Comparison of ENCODE assay signal across 35 mouse cellular contexts in the genomic region with DNA sequence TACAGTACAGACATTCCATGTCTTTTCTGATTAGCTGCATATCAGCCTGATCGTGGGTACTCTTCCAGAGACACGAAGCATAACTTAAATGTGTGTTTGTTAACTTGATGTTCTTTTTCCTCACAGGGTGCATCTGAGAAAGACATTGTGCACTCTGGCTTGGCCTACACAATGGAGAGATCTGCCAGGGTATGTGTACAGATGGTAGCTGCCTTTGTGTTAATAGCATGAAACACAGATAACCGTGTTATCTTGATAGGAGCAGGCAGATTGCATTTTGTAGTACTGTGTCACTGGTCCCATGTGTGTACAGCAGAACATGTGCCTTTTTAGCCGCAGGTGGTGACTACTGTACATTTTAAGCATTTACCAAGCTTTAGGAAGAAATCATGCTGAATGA. TPM values are rescaled to one million over a fixed set of nuclear protein-coding genes. Genes with fewer than 3 reads are reported as not detected.
"Had no signal": no experiment of that assay in that cellular context is flagged by ENCODE, and none has a peak within 500 bp of the region (broad histone marks: within the 10 kb centered on the region; RNA-seq: fewer than 3 reads in every experiment).

No protein-coding gene starts in this region.

- DNase-seq: gastrocnemius, postnatal 25 days; heart, adult 2 months; heart, postnatal 14 days; heart, postnatal 36 days; kidney, adult 18-20 months; kidney, adult 8-10 months; kidney, postnatal 10 days; kidney, postnatal 25 days; kidney, postnatal 4 days; liver; liver, embryonic 13.5 days had no signal

- H3K4me1 ChIP-seq: heart, embryonic 13.5 days; heart, embryonic 15.5 days; hindbrain, embryonic 12.5 days; intestine, embryonic 15.5 days; limb, embryonic 10.5 days; limb, embryonic 12.5 days; liver, embryonic 13.5 days; liver, embryonic 15.5 days had no signal

- H3K27me3 ChIP-seq: heart, embryonic 13.5 days; heart, embryonic 15.5 days; hindbrain, embryonic 12.5 days; intestine, embryonic 15.5 days; limb, embryonic 12.5 days; liver, embryonic 13.5 days; liver, embryonic 15.5 days had no signal

- H3K27ac ChIP-seq: heart, adult 2 months; heart, embryonic 13.5 days; heart, embryonic 15.5 days; hindbrain, embryonic 10.5 days; hindbrain, embryonic 12.5 days; hindbrain, embryonic 14.5 days; intestine, embryonic 15.5 days; left cerebral cortex, adult 2 months; limb, embryonic 10.5 days; limb, embryonic 12.5 days; liver, embryonic 13.5 days; liver, embryonic 15.5 days had no signal

- H3K9me3 ChIP-seq: heart, embryonic 13.5 days; heart, embryonic 15.5 days; hindbrain, embryonic 10.5 days; hindbrain, embryonic 12.5 days; intestine, embryonic 15.5 days; limb, embryonic 10.5 days; limb, embryonic 12.5 days; liver, embryonic 13.5 days; liver, embryonic 15.5 days had no signal

- ATAC-seq: hindbrain, embryonic 16.5 days; inflammation-experienced regulatory T-cells, adult 6 months; intestine, embryonic 15.5 days; intestine, postnatal 0 days had no signal

- H3K4me3 ChIP-seq: heart, adult 2 months; heart, embryonic 13.5 days; heart, embryonic 15.5 days; hindbrain, embryonic 10.5 days; hindbrain, embryonic 12.5 days; intestine, embryonic 15.5 days; left cerebral cortex, adult 2 months; limb, embryonic 10.5 days; limb, embryonic 12.5 days; liver, embryonic 13.5 days; liver, embryonic 15.5 days had no signal

- H3K9ac ChIP-seq: heart, embryonic 13.5 days; heart, embryonic 15.5 days; hindbrain, embryonic 12.5 days; hindbrain, embryonic 14.5 days; intestine, embryonic 15.5 days; limb, embryonic 12.5 days; liver, embryonic 13.5 days; liver, embryonic 15.5 days had no signal

RNA-seq across cellular contexts. Expression of gene Fam25c, which starts 13.2 kb away (rescaled TPM):
- total RNA-seq: gastrocnemius, adult 18-20 months; gastrocnemius, adult 8-10 months; gastrocnemius, postnatal 4 days; granulocyte monocyte progenitor cell, adult 5-6 weeks; heart, adult 2 months; heart, postnatal 14 days; heart, postnatal 36 days; layer of hippocampus, adult 8-10 months; layer of hippocampus, postnatal 14 days; left cerebral cortex, adult 2 months; left cerebral cortex, postnatal 14 days; left cerebral cortex, postnatal 36 days had no signal
- polyA plus RNA-seq: heart, adult 2 months; heart, embryonic 11.5 days; heart, embryonic 13.5 days; heart, embryonic 15.5 days; heart, postnatal 0 days; hindbrain, embryonic 10.5 days; hindbrain, embryonic 12.5 days; hindbrain, embryonic 14.5 days; hindbrain, embryonic 16.5 days; inflammation-experienced regulatory T-cells, adult 6 months; intestine, embryonic 15.5 days; intestine, postnatal 0 days; kidney, embryonic 14.5 days; limb, embryonic 10.5 days; limb, embryonic 12.5 days; liver, embryonic 13.5 days had no signal

RNA-seq across cellular contexts. Expression of gene Sncg, which starts 32.6 kb away (rescaled TPM):
- total RNA-seq: granulocyte monocyte progenitor cell, adult 5-6 weeks had no signal
- polyA plus RNA-seq: inflammation-experienced regulatory T-cells, adult 6 months had no signal

RNA-seq across cellular contexts. Expression of gene Mmrn2, which starts 33.3 kb away (rescaled TPM):
- total RNA-seq: granulocyte monocyte progenitor cell, adult 5-6 weeks had no signal
